23 mouse cellular contexts compared by ENCODE assay signal in genomic region chr1:83135829-83136228, GRCm38 (mm10). TPM values are rescaled to one million over a fixed set of nuclear protein-coding genes. Genes with fewer than 3 reads are reported as not detected.
DNase-seq lines count a peak whose midpoint lies in the region; TF ChIP-seq lines count a peak whose summit lies in the region.
"Had no signal": no experiment of that assay in that cellular context is flagged by ENCODE, and none has a peak within 500 bp of the region (broad histone marks: within the 10 kb centered on the region; RNA-seq: fewer than 3 reads in every experiment).

No protein-coding gene starts in this region.

- H3K9me3 ChIP-seq in ES-E14 (ENCODE audit: control insufficient read depth, insufficient read depth, low read depth, low read length) = no peaks in the 10 kb centered on the region
- H3K9me3 ChIP-seq: embryonic facial prominence, embryonic 15.5 days; heart, embryonic 15.5 days; limb, embryonic 12.5 days; midbrain, embryonic 10.5 days had no signal

- H3K4me3 ChIP-seq in ES-E14 (ENCODE audit: insufficient read depth in 1 of 2, low read depth in 1 of 2, low read length in 2 of 2, poor library complexity in 1 of 2, severe bottlenecking in 1 of 2) = no peak overlapping the region
- H3K4me3 ChIP-seq in lung, adult 2 months (replicated peaks; ENCODE audit: extremely low read depth, low read depth, low read length) = no peak overlapping the region
- H3K4me3 ChIP-seq: embryonic facial prominence, embryonic 15.5 days; heart, embryonic 15.5 days; limb, embryonic 12.5 days; midbrain, embryonic 10.5 days; myocyte had no signal

- H3K36me3 ChIP-seq in ES-E14 (ENCODE audit: control insufficient read depth, insufficient read depth, low read length, poor library complexity, severe bottlenecking) = no peaks in the 10 kb centered on the region
- H3K36me3 ChIP-seq: embryonic facial prominence, embryonic 15.5 days; heart, embryonic 15.5 days; limb, embryonic 12.5 days; midbrain, embryonic 10.5 days had no signal

- TF ChIP-seq CTCF in lung, adult 2 months (IDR thresholded peaks at IDR 0.05; ENCODE audit: insufficient read depth, low read length) = no peak

- no peak for TF ChIP-seq POLR2A in lung, adult 2 months (IDR thresholded peaks at IDR 0.05; ENCODE audit: borderline replicate concordance, extremely low read depth, low read depth, low read length)

- WGBS in lung, adult 2 months = 24% methylated on average over 7 of the region's 7 CpGs

- H3K9ac ChIP-seq in ES-E14 (ENCODE audit: insufficient read depth, low read depth, low read length, poor library complexity, severe bottlenecking) = no peak overlapping the region
- H3K9ac ChIP-seq: embryonic facial prominence, embryonic 15.5 days; heart, embryonic 15.5 days; limb, embryonic 12.5 days; liver, embryonic 14.5 days had no signal

- intact Hi-C loops in heart, postnatal 36 days (cut with DNase I) = no loop called here

- no peak overlapping the region for H3K27ac ChIP-seq in ES-E14 (ENCODE audit: insufficient read depth, low read depth, low read length, poor library complexity, severe bottlenecking)
- H3K27ac ChIP-seq: embryonic facial prominence, embryonic 15.5 days; heart, embryonic 15.5 days; limb, embryonic 12.5 days; liver, embryonic 14.5 days; midbrain, embryonic 10.5 days had no signal

- in situ Hi-C loops in ES-E14 (cut with MboI; ENCODE audit: low sequenced_read_pairs in 2 of 2, unreplicated experiment in 2 of 2) = no loop called here

- no peak for DNase-seq in ES-E14 (ENCODE audit: low read depth, low spot score)
- peak; percentile 23 for DNase-seq in ZHBTc4 (ENCODE audit: low read depth, low spot score)
- DNase-seq in lung, adult 2 months = peak; percentile 44
- peak; percentile 21 to 25 for DNase-seq in lung, postnatal 4 days
- no peak for DNase-seq in adrenal gland, postnatal 10 days
- no peak for DNase-seq in MN1 (ENCODE audit: low spot score)
- no peak for DNase-seq in heart, postnatal 36 days
- DNase-seq: cerebellum, postnatal 36 days; right cerebral cortex, adult 18-20 months; spleen, adult 18-20 months; thymus, postnatal 4 days had no signal

- peaks cover 0 to 2% of the 10 kb centered on the region in 2 experiments; a peak in 1 of 4 replicates for H3K4me1 ChIP-seq in ES-E14 (ENCODE audit: control insufficient read depth in 2 of 2, insufficient read depth in 2 of 2, low read length in 2 of 2, poor library complexity in 1 of 2)
- H3K4me1 ChIP-seq in lung, adult 2 months (ENCODE audit: control insufficient read depth, insufficient read depth, low read length) = peaks cover 6% of the 10 kb centered on the region; the same call in 1 of the 2 replicates
- H3K4me1 ChIP-seq: embryonic facial prominence, embryonic 15.5 days; heart, embryonic 15.5 days; limb, embryonic 12.5 days; midbrain, embryonic 10.5 days had no signal

TF ChIP-seq in ES-E14, 5 proteins besides CTCF, POLR2A, EP300 and RAD21:
- TF ChIP-seq HCFC1 (IDR thresholded peaks at IDR 0.05; ENCODE audit: borderline replicate concordance, insufficient read depth, low read length) (no peak), MAFK (IDR thresholded peaks at IDR 0.05; ENCODE audit: insufficient read depth, low read depth, low read length) (peak; percentile 79), ZNF384 (IDR thresholded peaks at IDR 0.05; ENCODE audit: low read depth, low read length) (no peak), CHD2 (IDR thresholded peaks at IDR 0.05; ENCODE audit: low read depth, low read length) (no peak)
TF ChIP-seq in ES-E14: peak in this region for 1.

RNA-seq across cellular contexts. Expression of gene Ccl20, which starts 19.3 kb away (rescaled TPM):
- total RNA-seq in ES-E14 (2012; rRNA removed) = 0.53 and 0.89 TPM in 2 replicates
- 0.32 and 0.42 TPM in 2 replicates for polyA plus RNA-seq in lung, adult 2 months (2012; rRNA removed)
- total RNA-seq in adrenal gland, postnatal 10 days (2021) = not detected
- total RNA-seq in heart, postnatal 36 days (2021) = not detected
- total RNA-seq: layer of hippocampus, postnatal 25 days; neutrophil, adult 5-6 weeks had no signal
- polyA plus RNA-seq: forebrain, embryonic 11.5 days; gonadal fat pad, adult 2 months; heart, embryonic 15.5 days; hindbrain, embryonic 11.5 days; limb, embryonic 12.5 days; midbrain, embryonic 10.5 days; myocyte had no signal

RNA-seq across cellular contexts. Expression of gene Daw1, which starts 23.7 kb away (rescaled TPM):
- not detected in 2 replicates for total RNA-seq in ES-E14 (2012; rRNA removed)
- 1.5 and 2.1 TPM in 2 replicates for polyA plus RNA-seq in lung, adult 2 months (2012; rRNA removed)
- not detected for total RNA-seq in adrenal gland, postnatal 10 days (2021)
- total RNA-seq in heart, postnatal 36 days (2021) = not detected
- total RNA-seq: neutrophil, adult 5-6 weeks had no signal
- polyA plus RNA-seq: CD4-positive, CD25-positive, alpha-beta regulatory T cell, adult 4 months; limb, embryonic 12.5 days; liver, embryonic 14.5 days; myocyte had no signal

Comparison
In these comparisons a context has a peak if more than half of its experiments do, and no peak if none do; other contexts are left out.
1. DNase-seq: peak in ZHBTc4 (single experiment), lung, adult 2 months (single experiment) and lung, postnatal 4 days (2 of 2); none in ES-E14 (single experiment), adrenal gland, postnatal 10 days (single experiment), MN1 (single experiment) and heart, postnatal 36 days (0 of 2).